Mouse (Mus musculus) urinary bladder, adult 18-20 months (tissue): ENCODE data around the gene Bcr.

Experiments
- DNase-seq, 2 experiments: peaks; one replicate each; pipeline ENCODE4 v3.0.0; 2022; ENCODE audit warnings: low spot score in 2 of 2, mixed read lengths in 2 of 2

Bcr gene

GRCm38 (mm10) chr10:75178911-75179310 lies 118.5 kb downstream of the Bcr start:
- no peak for DNase-seq

GRCm38 (mm10) chr10:75182151-75182774 lies 121.9 kb downstream of the Bcr start:
- peak; percentile 62 to 67 for DNase-seq

- no peak for DNase-seq
Measured at GRCm38 (mm10) chr10:75184826-75185225, 124.4 kb downstream of the Bcr start.

DNA sequence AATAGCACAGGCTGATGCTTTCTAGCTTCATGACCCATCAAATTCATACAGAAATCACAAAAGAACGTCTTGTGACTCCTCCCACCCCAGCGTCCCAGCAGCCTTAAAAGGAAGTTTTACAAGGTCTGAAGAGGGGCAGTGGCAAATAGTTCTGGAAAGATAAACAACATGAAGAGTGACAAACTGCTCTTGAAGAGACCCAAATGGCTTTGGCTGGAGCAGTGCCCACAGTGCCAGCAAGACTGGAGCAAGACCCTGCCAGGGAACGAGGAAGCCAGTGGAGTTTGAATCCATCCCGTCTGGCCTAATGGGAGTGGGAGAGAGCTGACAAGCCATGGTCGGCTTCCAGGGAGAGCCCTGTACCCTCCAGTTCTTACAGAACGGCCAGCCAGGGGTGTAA lies 126.2 kb downstream of the Bcr start:
- no peak for DNase-seq

DNA sequence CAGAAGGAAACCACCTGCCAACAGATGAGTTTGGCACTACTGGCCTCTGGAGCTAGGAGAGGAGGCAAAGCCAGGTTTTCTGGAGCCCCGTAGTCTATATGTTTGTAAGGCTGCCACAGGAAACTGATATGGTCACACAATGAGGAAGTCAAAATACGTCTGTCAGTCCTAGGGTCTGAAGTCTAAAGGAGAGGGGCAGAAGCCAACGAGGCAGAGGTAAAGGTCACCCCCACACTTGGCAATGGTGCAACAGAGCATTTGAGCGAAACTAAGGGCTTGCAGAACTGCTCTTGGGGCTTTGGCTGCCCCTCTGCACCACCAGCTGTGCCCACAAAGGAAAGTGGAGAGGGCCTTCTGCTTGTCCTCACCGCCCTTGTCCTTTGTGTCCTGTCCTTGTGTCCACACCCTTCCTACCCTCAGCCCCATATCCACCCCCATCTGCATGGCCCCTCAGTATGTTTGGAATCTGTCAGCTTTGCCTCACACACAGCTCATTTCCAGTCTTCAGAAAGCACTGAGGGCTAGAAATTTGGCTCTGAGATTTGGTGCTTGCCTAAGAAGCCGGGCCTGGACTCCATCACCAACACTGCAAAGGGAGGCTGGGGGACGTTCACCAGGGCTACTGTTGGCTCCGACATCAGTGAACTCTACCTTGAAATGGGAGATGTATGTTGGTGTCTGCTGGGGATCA lies 127.1 kb downstream of the Bcr start:
- DNase-seq, result no peak

- DNase-seq, result no peak
Measured at GRCm38 (mm10) chr10:75191647-75192046, 131.3 kb downstream of the Bcr start.

DNA sequence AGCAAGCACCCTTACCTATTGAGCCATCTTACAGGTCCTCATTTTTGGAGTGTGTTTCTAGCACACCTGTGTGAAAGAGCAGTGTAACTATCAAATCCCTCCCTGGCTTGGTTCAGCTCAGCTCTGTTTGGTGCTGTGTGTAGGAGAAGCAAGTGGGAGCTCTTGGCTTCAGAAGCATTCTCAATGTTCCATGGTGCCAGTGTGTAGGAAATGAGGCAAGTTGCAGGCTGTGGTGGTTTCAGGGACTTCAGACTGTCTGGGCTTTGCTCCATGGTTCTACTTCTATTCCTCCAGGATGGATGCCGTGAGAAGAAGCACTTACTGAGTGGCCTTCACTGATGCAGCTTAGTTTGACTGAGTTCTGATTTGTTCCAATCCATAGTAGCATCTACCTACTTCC lies 137.4 kb downstream of the Bcr start:
- no peak for DNase-seq

GRCm38 (mm10) chr10:75200733-75201132 lies 140.3 kb downstream of the Bcr start:
- no peak for DNase-seq

DNA sequence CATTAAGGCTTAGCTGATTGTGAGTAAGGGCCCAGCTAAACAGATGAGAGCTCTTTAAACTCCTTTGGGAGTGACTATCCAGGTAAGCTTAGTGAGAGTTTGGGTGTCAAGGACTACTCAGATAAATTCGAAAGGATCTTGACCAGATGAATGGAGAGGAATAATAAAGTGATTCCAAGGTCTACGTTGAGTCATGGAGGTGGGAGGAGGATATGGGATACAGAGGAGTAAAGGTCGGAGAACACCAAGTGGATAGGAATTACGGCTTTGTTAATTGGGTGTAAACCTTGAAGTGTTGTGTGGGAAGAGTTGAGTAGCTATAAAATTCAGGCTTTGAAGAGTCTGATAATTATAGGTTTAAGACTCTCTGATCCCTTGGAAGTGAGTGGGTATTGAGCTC lies 145.8 kb downstream of the Bcr start:
- DNase-seq, result no peak

- DNase-seq, result no peak
Measured at GRCm38 (mm10) chr10:75210841-75211240, 150.4 kb downstream of the Bcr start.

- peak; percentile 86 to 96 for DNase-seq
Measured at GRCm38 (mm10) chr10:75211807-75212645, 151.6 kb downstream of the Bcr start, which contains the start of gene Specc1l. Gene Specc1l, plus strand, starts transcription at chr10:75212073.

GRCm38 (mm10) chr10:75212981-75213380 lies 152.6 kb downstream of the Bcr start:
- DNase-seq, result no peak

DNA sequence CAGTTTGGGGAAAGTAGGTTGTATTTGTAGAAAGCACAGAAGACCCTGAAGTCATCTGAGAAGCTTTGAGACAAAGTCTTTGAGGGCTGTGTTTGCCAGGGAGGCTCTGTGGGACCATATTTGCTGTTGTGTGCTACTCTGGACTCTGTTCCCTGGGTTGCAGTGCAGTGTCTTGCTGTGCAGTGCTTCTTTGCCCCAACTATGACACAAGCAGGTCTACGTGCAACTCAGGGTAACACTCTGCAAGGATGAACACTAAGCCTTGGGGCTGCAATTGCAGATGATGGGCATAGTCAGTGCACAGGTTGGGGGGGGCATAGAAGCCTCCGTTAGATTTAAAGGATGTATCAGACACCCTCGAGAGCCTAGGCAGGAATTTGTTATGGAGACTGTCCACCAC lies 160.3 kb downstream of the Bcr start:
- DNase-seq, result no peak

DNA sequence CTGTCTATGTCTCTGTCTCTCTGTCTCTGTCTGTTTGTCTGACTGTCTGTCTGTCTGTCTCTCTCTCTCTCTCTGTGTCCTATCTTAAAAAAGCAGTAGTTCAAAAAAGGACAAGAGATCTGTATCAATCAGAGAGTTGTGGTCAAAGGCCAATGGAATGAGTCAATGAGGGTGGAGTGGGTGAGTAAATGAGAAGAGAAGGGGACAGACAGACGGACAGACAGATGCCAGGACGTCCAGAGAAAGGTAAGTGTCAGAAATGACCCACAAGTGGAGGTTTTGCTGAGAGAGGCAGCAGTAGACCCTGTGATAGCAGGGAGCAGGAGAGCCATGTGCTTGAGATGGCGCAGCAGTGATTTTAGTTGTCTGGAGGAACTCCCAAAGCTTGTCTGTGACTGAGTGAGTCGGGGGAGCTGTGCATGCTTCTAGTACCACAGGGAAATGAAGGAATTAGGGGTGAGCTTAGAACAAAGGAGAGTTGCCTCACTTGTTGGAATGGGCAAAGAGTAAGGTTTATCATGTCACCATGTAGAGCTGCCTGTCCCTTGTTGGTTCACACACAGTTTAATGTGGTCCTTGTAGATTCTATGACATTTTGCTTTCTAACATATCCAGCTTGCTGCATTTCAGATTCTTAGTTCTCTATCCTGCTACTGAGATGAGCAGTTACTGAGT lies 161.7 kb downstream of the Bcr start:
- DNase-seq, result no peak

- no peak for DNase-seq
Measured at GRCm38 (mm10) chr10:75222611-75222998, 162.2 kb downstream of the Bcr start.

- no peak for DNase-seq
Measured at GRCm38 (mm10) chr10:75224154-75224553, 163.8 kb downstream of the Bcr start.

DNA sequence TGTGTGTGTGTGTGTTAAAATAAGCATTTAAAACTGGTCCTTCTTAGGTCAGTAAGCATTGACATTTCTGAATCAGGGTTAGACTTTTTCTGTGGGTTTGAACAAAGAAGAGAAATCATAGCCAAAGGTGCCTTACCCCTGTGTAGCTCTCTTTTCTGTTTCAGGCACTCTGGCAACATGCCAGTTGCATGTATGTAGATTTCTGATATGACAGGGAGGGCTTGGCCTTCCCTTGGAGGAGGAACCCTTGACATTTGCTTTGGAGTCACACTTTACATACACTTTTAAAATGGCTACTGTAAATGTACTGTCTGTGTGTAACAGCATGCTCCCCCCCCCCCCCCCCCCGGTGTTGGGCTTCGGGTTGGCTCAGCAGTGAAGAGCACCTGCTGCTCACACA lies 164.2 kb downstream of the Bcr start:
- DNase-seq, result no peak

- no peak for DNase-seq
Measured at GRCm38 (mm10) chr10:75227381-75227780, 167.0 kb downstream of the Bcr start.

DNA sequence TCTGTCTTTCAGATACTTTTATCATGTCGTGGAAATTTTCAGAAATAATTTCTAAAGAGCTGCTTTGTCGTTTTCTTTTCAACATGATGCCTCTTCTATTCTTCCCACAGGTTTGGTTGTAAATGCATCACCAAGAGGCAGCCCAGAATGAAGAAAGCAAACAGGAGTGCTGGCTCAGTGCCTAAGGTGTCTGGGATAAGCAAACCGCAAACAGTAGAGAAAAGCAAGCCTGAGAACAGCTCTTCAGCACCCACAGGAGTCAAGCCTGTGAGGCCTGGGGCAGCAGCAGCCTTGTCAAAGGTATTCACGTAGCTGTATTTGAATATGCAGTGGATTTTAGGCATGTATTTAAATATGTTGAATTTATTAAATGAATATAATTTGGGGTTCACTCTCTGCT lies 170.2 kb downstream of the Bcr start:
- DNase-seq, result peak in 1 of 2 experiments; percentile 30

DNA sequence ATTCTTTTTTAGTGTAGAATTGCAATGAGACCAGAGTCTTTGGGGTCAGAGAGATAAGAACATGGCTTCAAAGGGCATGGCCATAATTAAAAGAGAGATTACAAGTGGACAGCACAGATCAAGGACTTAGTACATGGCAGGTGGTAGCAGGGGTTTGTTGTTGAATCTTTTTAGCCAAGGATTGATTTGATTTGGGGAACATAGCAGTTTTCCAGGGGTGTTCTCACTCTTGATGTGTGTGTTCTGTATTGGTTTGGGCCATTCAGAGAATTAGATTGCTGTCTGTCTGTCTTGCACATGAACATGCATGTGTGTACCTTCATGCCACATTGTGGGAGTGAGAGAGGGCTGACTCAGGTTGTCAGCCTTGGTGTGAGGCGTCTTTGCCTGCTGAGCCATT lies 171.5 kb downstream of the Bcr start:
- DNase-seq, result no peak

DNA sequence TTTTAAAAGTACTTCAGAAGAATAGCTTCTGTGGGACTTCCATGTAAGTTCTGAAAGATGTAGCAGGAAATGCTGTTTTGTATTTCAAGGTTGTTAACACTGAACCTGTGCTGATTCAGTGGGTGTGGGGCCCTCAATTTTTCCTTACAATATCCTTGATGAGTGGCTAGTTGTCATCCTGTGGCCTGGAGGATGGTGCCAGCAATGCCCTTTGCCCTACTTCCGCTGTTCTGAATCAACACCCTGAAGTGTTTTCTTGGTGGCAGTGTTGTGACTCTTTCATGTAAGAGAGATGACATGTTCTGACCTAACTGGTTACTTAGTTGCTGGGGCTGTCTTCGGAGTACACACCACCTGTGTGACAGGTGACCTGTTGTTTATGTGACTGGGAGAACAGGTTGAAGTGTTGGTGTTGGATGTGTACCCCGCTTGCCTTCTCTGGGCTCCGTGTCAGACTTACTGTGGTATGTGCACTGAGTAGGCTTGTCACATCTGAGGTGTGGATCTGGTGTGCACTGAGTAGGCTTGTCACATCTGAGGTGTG lies 172.3 kb downstream of the Bcr start:
- DNase-seq, result no peak

GRCm38 (mm10) chr10:75233489-75233888 lies 173.1 kb downstream of the Bcr start:
- no peak for DNase-seq
